ENCODE assay signal across 20 mouse cellular contexts in genomic region chr6:107924200-107924735, GRCm38 (mm10).
DNase-seq lines count a peak whose midpoint lies in the region; ATAC-seq lines count a peak whose summit lies in the region.
"Had no signal": no experiment of that assay in that cellular context is flagged by ENCODE, and none has a peak within 500 bp of the region (broad histone marks: within the 10 kb centered on the region; RNA-seq: fewer than 3 reads in every experiment).

No protein-coding gene starts in this region.

- H3K4me2 ChIP-seq in hindbrain, embryonic 13.5 days = no peak overlapping the region
- H3K4me2 ChIP-seq in hindbrain, embryonic 11.5 days (replicated peaks; ENCODE audit: low read depth, low read length) = no peak overlapping the region
- H3K4me2 ChIP-seq in hindbrain, embryonic 15.5 days = peak overlapping the region; percentile 29
- H3K4me2 ChIP-seq in midbrain, embryonic 12.5 days (replicated peaks) = no peak overlapping the region
- no peak overlapping the region for H3K4me2 ChIP-seq in neural tube, embryonic 14.5 days (ENCODE audit: low read depth, low read length)
- H3K4me2 ChIP-seq: limb, embryonic 12.5 days; liver, embryonic 12.5 days had no signal

- H3K36me3 ChIP-seq in hindbrain, embryonic 13.5 days = no peaks in the 10 kb centered on the region
- H3K36me3 ChIP-seq in hindbrain, embryonic 11.5 days (ENCODE audit: control insufficient read depth, insufficient read depth, low read length) = no peaks in the 10 kb centered on the region
- no peaks in the 10 kb centered on the region for H3K36me3 ChIP-seq in hindbrain, embryonic 15.5 days
- H3K36me3 ChIP-seq in midbrain, embryonic 12.5 days = no peaks in the 10 kb centered on the region
- H3K36me3 ChIP-seq in neural tube, embryonic 14.5 days (ENCODE audit: control insufficient read depth, insufficient read depth, low read length) = no peaks in the 10 kb centered on the region
- H3K36me3 ChIP-seq: forebrain, embryonic 10.5 days; limb, embryonic 12.5 days; liver, embryonic 12.5 days had no signal

- H3K4me3 ChIP-seq in hindbrain, embryonic 13.5 days = no peak overlapping the region
- H3K4me3 ChIP-seq in hindbrain, embryonic 11.5 days (ENCODE audit: low read depth, low read length) = no peak overlapping the region
- no peak overlapping the region for H3K4me3 ChIP-seq in hindbrain, embryonic 15.5 days
- H3K4me3 ChIP-seq in midbrain, embryonic 12.5 days = no peak overlapping the region
- no peak overlapping the region for H3K4me3 ChIP-seq in neural tube, embryonic 14.5 days (ENCODE audit: low read depth, low read length)
- H3K4me3 ChIP-seq: forebrain, embryonic 10.5 days; limb, embryonic 12.5 days; liver, embryonic 12.5 days had no signal

- WGBS in hindbrain, embryonic 13.5 days = 44% methylated on average over 7 of the region's 7 CpGs
- 77% methylated on average over 7 of the region's 7 CpGs for WGBS in hindbrain, embryonic 11.5 days
- 45% methylated on average over 7 of the region's 7 CpGs for WGBS in hindbrain, embryonic 15.5 days
- WGBS in midbrain, embryonic 12.5 days = 75% methylated on average over 7 of the region's 7 CpGs
- 58% methylated on average over 7 of the region's 7 CpGs for WGBS in neural tube, embryonic 14.5 days

- DNase-seq in hindbrain, embryonic 11.5 days (ENCODE audit: low spot score) = no peak
- DNase-seq in testis, postnatal 14 days (ENCODE audit: low spot score) = no peak
- DNase-seq in gastrocnemius, postnatal 10 days = no peak
- DNase-seq: adrenal gland, postnatal 10 days; cerebellum, adult 2 months; kidney, adult 9 months; kidney, postnatal 14 days; lung, adult 18-20 months; lung, postnatal 10 days; right cerebral cortex, postnatal 25 days; thymus, postnatal 36 days had no signal

- H3K27me3 ChIP-seq in hindbrain, embryonic 13.5 days = no peaks in the 10 kb centered on the region
- no peaks in the 10 kb centered on the region for H3K27me3 ChIP-seq in hindbrain, embryonic 11.5 days (ENCODE audit: control insufficient read depth, insufficient read depth, low read length)
- no peaks in the 10 kb centered on the region for H3K27me3 ChIP-seq in hindbrain, embryonic 15.5 days
- H3K27me3 ChIP-seq in midbrain, embryonic 12.5 days = no peaks in the 10 kb centered on the region
- no peaks in the 10 kb centered on the region for H3K27me3 ChIP-seq in neural tube, embryonic 14.5 days (ENCODE audit: control insufficient read depth, insufficient read depth, low read length)
- H3K27me3 ChIP-seq: limb, embryonic 12.5 days; liver, embryonic 12.5 days had no signal

- H3K9me3 ChIP-seq in hindbrain, embryonic 13.5 days = no peaks in the 10 kb centered on the region
- no peaks in the 10 kb centered on the region for H3K9me3 ChIP-seq in hindbrain, embryonic 11.5 days (ENCODE audit: control insufficient read depth, low read length)
- H3K9me3 ChIP-seq in hindbrain, embryonic 15.5 days = no peaks in the 10 kb centered on the region
- no peaks in the 10 kb centered on the region for H3K9me3 ChIP-seq in midbrain, embryonic 12.5 days
- H3K9me3 ChIP-seq in neural tube, embryonic 14.5 days (ENCODE audit: control insufficient read depth, low read length) = no peaks in the 10 kb centered on the region
- H3K9me3 ChIP-seq: forebrain, embryonic 10.5 days; limb, embryonic 12.5 days; liver, embryonic 12.5 days had no signal

- peak; percentile 8; the same call in 1 of the 2 replicates for ATAC-seq in hindbrain, embryonic 13.5 days (ENCODE audit: low FRiP score)
- no peak for ATAC-seq in hindbrain, embryonic 11.5 days (ENCODE audit: low FRiP score)
- no peak for ATAC-seq in hindbrain, embryonic 15.5 days (ENCODE audit: low FRiP score, low read depth)
- no peak for ATAC-seq in midbrain, embryonic 12.5 days (ENCODE audit: low FRiP score, low read depth)
- peak; percentile 31; the same call in 1 of the 2 replicates for ATAC-seq in neural tube, embryonic 14.5 days (ENCODE audit: low read depth)
- ATAC-seq: activated CD4-positive, CD25-positive, alpha-beta regulatory T cell, adult 4 months; intestine, embryonic 16.5 days; liver, embryonic 12.5 days had no signal

- H3K9ac ChIP-seq in hindbrain, embryonic 13.5 days = no peak overlapping the region
- no peak overlapping the region for H3K9ac ChIP-seq in hindbrain, embryonic 11.5 days (ENCODE audit: low read depth, low read length)
- H3K9ac ChIP-seq in hindbrain, embryonic 15.5 days = no peak overlapping the region
- H3K9ac ChIP-seq in midbrain, embryonic 12.5 days (replicated peaks) = no peak overlapping the region
- no peak overlapping the region for H3K9ac ChIP-seq in neural tube, embryonic 14.5 days (replicated peaks; ENCODE audit: low read depth, low read length)
- H3K9ac ChIP-seq: limb, embryonic 12.5 days; liver, embryonic 12.5 days had no signal

- H3K4me1 ChIP-seq in hindbrain, embryonic 13.5 days (replicated peaks) = peaks cover 10% of the 10 kb centered on the region; the same call in 1 of the 2 replicates
- H3K4me1 ChIP-seq in hindbrain, embryonic 11.5 days (replicated peaks; ENCODE audit: control insufficient read depth, insufficient read depth, low read length) = no peaks in the 10 kb centered on the region
- H3K4me1 ChIP-seq in hindbrain, embryonic 15.5 days (replicated peaks) = peaks cover 5% of the 10 kb centered on the region; the same call in 1 of the 2 replicates
- no peaks in the 10 kb centered on the region for H3K4me1 ChIP-seq in midbrain, embryonic 12.5 days
- 0 out of 2 replicates have a peak, but pooled peaks cover 2% of the 10 kb centered on the region for H3K4me1 ChIP-seq in neural tube, embryonic 14.5 days (ENCODE audit: control insufficient read depth, insufficient read depth, low read length)
- H3K4me1 ChIP-seq: forebrain, embryonic 10.5 days; limb, embryonic 12.5 days; liver, embryonic 12.5 days had no signal

- H3K27ac ChIP-seq in hindbrain, embryonic 13.5 days = peak overlapping the region; percentile 55
- H3K27ac ChIP-seq in hindbrain, embryonic 11.5 days (ENCODE audit: low read depth, low read length) = no peak overlapping the region
- H3K27ac ChIP-seq in hindbrain, embryonic 15.5 days (replicated peaks) = peak overlapping the region; percentile 38; the same call in 1 of the 2 replicates
- peak overlapping the region; percentile 36; the same call in 1 of the 2 replicates for H3K27ac ChIP-seq in midbrain, embryonic 12.5 days (replicated peaks)
- peak overlapping the region; percentile 35; the same call in 1 of the 2 replicates for H3K27ac ChIP-seq in neural tube, embryonic 14.5 days (ENCODE audit: low read depth, low read length)
- H3K27ac ChIP-seq: forebrain, embryonic 10.5 days; limb, embryonic 12.5 days; liver, embryonic 12.5 days had no signal

Comparison
In these comparisons a context has a peak if more than half of its experiments do, and no peak if none do; other contexts are left out.
1. ATAC-seq: peak in hindbrain, embryonic 13.5 days (single experiment) and neural tube, embryonic 14.5 days (single experiment); none in hindbrain, embryonic 11.5 days (single experiment), hindbrain, embryonic 15.5 days (single experiment) and midbrain, embryonic 12.5 days (single experiment).